Mouse (Mus musculus): Measurements from ENCODE around the gene Ezr.

- no peak for TF ChIP-seq POLR2A (IDR thresholded peaks at IDR 0.05; ENCODE audit: low read depth, low read length)
- no peak for TF ChIP-seq CTCF (conservative IDR thresholded peaks at IDR 0.05; ENCODE audit: insufficient read depth, insufficient read length, low read depth, low read length)
Observed at GRCm38 (mm10) chr17:6816796-6817195, 34.2 kb upstream of the Ezr start.
